Mouse (Mus musculus): ENCODE results near the gene Pcdh9. TPM values are rescaled to one million over a fixed set of nuclear protein-coding genes. Genes with fewer than 3 reads are reported as not detected.

Gene Pcdh9
- polyA plus RNA-seq, 1 experiment from 2014 or later: 71.7 TPM

DNA sequence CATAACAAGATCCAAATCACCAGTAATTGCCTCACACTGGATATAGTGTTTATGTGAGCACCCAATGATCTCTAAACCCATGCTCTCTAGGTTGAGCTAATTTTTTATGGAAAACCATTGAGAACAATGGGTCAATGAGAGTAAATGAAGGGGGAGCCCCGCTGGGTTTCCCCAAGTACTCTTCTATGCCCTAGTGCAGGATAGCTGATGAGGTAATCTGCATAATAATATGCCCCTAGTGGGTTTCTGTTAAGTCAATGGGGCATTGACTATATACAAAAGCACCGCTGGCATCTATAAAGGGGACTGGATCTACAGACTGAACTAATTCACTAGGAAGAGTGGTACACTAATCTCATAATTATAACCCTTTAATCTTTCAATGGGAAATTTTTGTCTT is 807.3 kb downstream of the Pcdh9 start:
- Histone ChIP-seq H3K4me2 (replicated peaks) (no peak overlapping the region), H3K9me3 (no peaks in the 10 kb centered on the region), H3K27me3 (peaks cover 7% of the 10 kb centered on the region; the same call in 1 of the 2 replicates), H3K27ac (replicated peaks) (no peak overlapping the region), H3K4me1 (peaks cover 11% of the 10 kb centered on the region; the same call in 1 of the 2 replicates), H3K9ac (replicated peaks) (no peak overlapping the region), H3K36me3 (no peaks in the 10 kb centered on the region), H3K4me3 (no peak overlapping the region)
- 7% methylated on average over 2 of the region's 2 CpGs for WGBS
- ATAC-seq (ENCODE audit: low FRiP score, low read depth): peak; percentile 93

DNA sequence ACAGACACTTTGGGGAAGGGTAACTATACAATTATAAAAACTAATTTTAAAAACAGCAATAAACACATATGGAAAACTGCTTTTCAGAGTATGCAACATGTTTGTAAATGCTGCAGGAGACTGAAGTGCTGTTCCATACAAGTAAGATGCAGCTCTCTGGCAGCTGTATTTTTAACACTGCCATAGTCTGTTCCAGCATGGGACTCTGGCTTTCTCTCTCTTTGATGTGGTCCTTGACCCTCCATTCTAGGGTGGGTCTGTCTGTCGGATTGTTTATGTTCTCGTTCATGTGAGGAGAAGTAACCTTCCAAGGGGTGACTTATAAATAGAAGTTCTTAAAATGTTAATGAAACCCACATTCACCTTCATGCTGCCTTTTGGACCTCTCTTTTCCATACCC is 809.6 kb downstream of the Pcdh9 start:
- Histone ChIP-seq H3K36me3 (no peaks in the 10 kb centered on the region), H3K4me2 (replicated peaks) (no peak overlapping the region), H3K4me3 (no peak overlapping the region), H3K9me3 (no peaks in the 10 kb centered on the region), H3K9ac (replicated peaks) (no peak overlapping the region), H3K27me3 (peaks cover 7% of the 10 kb centered on the region; the same call in 1 of the 2 replicates), H3K27ac (replicated peaks) (no peak overlapping the region), H3K4me1 (peaks cover 11% of the 10 kb centered on the region; the same call in 1 of the 2 replicates)
- WGBS: 18% methylated on average over 2 of the region's 2 CpGs
- ATAC-seq (ENCODE audit: low FRiP score, low read depth): no peak

DNA sequence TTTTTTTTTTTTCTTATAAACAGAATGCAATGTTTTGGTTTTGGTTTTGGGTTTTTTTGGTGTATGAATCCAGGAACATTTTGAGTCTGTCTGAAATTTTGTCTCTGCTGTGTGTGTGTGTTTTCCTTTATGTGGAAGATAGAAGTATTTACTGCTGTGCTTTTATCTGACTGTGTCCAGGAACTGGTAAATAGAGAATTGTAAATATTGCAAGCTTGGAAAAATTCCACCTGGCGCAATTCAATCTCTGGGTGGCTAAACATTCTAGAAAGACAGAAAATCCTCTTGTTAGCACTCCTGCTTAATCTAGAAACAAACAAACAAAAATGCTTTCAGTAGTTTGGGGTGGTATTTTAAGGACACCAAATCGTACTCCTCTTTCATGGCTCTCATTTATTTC is 814.7 kb downstream of the Pcdh9 start:
- no peaks in the 10 kb centered on the region for H3K4me1 ChIP-seq
- no peaks in the 10 kb centered on the region for H3K9me3 ChIP-seq
- H3K9ac ChIP-seq (replicated peaks): no peak overlapping the region
- H3K4me2 ChIP-seq (replicated peaks): no peak overlapping the region
- WGBS: 54% methylated on average over 2 of the region's 2 CpGs
- no peak for ATAC-seq (ENCODE audit: low FRiP score, low read depth)
- H3K27me3 ChIP-seq: peaks cover 7% of the 10 kb centered on the region; the same call in 1 of the 2 replicates
- no peak overlapping the region for H3K27ac ChIP-seq (replicated peaks)
- H3K4me3 ChIP-seq: no peak overlapping the region
- no peaks in the 10 kb centered on the region for H3K36me3 ChIP-seq

DNA sequence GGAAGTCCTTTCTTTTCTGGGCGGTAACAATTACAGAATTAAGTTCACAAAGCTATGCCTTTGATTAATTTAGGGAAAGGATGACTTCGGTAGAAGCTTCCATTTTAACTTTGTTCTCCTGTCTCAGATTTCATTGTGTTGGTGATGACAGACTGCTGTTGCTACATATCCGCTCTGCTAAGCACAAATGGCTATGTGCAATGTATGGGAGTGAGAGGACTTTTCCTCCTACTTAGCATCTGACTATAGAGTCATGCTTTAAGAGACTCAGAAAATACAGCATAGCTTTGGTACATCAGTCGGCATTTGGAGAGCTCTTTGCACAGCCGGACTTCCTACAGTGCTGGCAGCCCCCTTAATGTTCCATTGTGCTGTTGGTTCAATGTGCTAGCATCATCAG is 818.1 kb downstream of the Pcdh9 start:
- no peak overlapping the region for H3K4me2 ChIP-seq (replicated peaks)
- no peaks in the 10 kb centered on the region for H3K9me3 ChIP-seq
- no peak for ATAC-seq (ENCODE audit: low FRiP score, low read depth)
- 77% methylated on average over 5 of the region's 5 CpGs for WGBS
- H3K4me3 ChIP-seq: no peak overlapping the region
- H3K9ac ChIP-seq (replicated peaks): no peak overlapping the region
- no peak overlapping the region for H3K27ac ChIP-seq (replicated peaks)
- H3K36me3 ChIP-seq: no peaks in the 10 kb centered on the region
- peaks cover 14% of the 10 kb centered on the region for H3K4me1 ChIP-seq
- no peaks in the 10 kb centered on the region for H3K27me3 ChIP-seq

DNA sequence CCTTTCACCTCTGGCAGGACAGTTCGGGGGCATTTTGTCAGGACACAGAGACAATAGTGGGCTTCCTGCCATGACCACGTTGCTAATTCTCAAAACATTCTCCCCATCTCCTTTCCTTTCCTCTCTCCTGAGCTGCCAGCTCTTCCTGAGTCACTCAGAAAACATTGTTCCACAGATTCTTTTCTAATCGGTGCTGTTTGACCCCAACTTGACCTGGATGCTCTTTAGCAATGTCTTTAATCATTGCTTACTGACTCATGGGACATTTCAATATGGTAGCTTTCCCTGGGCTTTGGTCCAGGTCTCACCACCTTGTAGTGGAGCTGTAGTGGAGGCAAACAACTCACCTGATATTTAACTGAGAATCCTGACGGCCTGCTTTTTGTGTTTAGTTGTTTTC is 820.3 kb downstream of the Pcdh9 start:
- H3K4me3 ChIP-seq: no peak overlapping the region
- H3K36me3 ChIP-seq: no peaks in the 10 kb centered on the region
- H3K27me3 ChIP-seq: no peaks in the 10 kb centered on the region
- ATAC-seq (ENCODE audit: low FRiP score, low read depth): no peak
- H3K4me2 ChIP-seq (replicated peaks): no peak overlapping the region
- H3K9ac ChIP-seq (replicated peaks): no peak overlapping the region
- 51% methylated on average over 4 of the region's 4 CpGs for WGBS
- H3K9me3 ChIP-seq: no peaks in the 10 kb centered on the region
- no peak overlapping the region for H3K27ac ChIP-seq (replicated peaks)
- peaks cover 35% of the 10 kb centered on the region for H3K4me1 ChIP-seq

DNA sequence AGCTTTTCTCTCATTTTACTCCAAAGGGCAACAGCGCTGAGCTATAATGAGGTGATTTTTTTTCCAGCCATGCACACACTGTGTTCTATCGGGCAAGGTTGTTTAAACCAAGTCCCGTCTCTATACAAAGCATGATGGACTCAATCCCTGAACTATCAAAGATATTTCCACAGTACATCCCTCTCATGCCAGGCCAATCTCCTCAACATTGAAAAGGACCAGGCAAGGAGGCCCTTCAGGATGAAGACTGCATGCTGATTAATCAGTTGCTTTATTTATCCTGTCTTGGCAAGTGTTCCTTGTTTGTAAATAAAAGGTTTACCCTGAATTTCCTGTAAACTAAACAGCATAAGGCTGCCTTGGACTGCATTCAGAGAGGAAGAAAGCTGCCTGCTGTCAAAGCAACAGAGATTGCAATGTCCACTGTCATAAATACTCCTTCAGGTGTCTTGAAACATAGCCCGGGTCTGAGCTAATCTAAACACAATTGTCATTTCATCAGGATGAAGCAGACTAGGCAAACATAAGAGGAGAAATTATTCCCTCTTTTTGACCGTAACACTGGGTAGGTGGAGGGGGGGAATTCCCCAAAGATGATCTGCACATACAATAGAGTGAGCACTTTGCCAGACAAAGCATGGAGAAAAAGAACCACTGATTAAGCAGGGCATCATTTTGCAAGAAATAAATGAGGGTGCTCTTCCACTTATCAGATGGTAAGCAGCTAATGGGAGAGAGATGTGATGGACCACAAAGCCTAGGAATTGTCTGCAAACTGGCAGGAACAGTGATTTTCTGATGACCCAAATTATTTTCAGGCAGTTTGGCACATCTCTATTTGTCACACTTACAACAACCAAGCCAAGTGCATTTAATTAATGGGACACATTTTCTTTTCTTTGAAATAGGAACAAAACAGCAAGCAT is 822.8 kb downstream of the Pcdh9 start:
- Histone ChIP-seq H3K4me2 (replicated peaks) (peak overlapping the region; percentile 27), H3K4me1 (peaks cover 37% of the 10 kb centered on the region), H3K27me3 (no peaks in the 10 kb centered on the region), H3K36me3 (no peaks in the 10 kb centered on the region), H3K4me3 (no peak overlapping the region), H3K27ac (replicated peaks) (peak overlapping the region; percentile 76), H3K9ac (replicated peaks) (no peak overlapping the region), H3K9me3 (no peaks in the 10 kb centered on the region)
- ATAC-seq (ENCODE audit: low FRiP score, low read depth): peak; percentile 81
- 19% methylated on average over 5 of the region's 5 CpGs for WGBS

- Histone ChIP-seq H3K36me3 (no peaks in the 10 kb centered on the region), H3K9ac (replicated peaks) (no peak overlapping the region), H3K27ac (replicated peaks) (peak overlapping the region; percentile 76), H3K9me3 (no peaks in the 10 kb centered on the region), H3K4me3 (no peak overlapping the region), H3K27me3 (no peaks in the 10 kb centered on the region), H3K4me1 (peaks cover 37% of the 10 kb centered on the region), H3K4me2 (replicated peaks) (peak overlapping the region; percentile 27)
- peak; percentile 94 for ATAC-seq (ENCODE audit: low FRiP score, low read depth)
- WGBS: 21% methylated on average over 8 of the region's 8 CpGs
Observed at GRCm38 (mm10) chr14:93066732-93067410, 823.6 kb downstream of the Pcdh9 start.

- peaks cover 20% of the 10 kb centered on the region for H3K4me1 ChIP-seq
- no peak overlapping the region for H3K4me2 ChIP-seq (replicated peaks)
- no peaks in the 10 kb centered on the region for H3K36me3 ChIP-seq
- H3K9me3 ChIP-seq: no peaks in the 10 kb centered on the region
- no peak overlapping the region for H3K9ac ChIP-seq (replicated peaks)
- no peaks in the 10 kb centered on the region for H3K27me3 ChIP-seq
- WGBS: 80% methylated on average over 5 of the region's 5 CpGs
- no peak overlapping the region for H3K27ac ChIP-seq (replicated peaks)
- H3K4me3 ChIP-seq: no peak overlapping the region
- ATAC-seq (ENCODE audit: low FRiP score, low read depth): no peak
Observed at GRCm38 (mm10) chr14:93061824-93062620, 828.5 kb downstream of the Pcdh9 start.

GRCm38 (mm10) chr14:93058799-93059198 is 831.7 kb downstream of the Pcdh9 start:
- Histone ChIP-seq H3K4me1 (no peaks in the 10 kb centered on the region), H3K4me2 (replicated peaks) (no peak overlapping the region), H3K4me3 (no peak overlapping the region), H3K9ac (replicated peaks) (no peak overlapping the region), H3K9me3 (no peaks in the 10 kb centered on the region), H3K36me3 (no peaks in the 10 kb centered on the region), H3K27me3 (no peaks in the 10 kb centered on the region), H3K27ac (replicated peaks) (no peak overlapping the region)
- no peak for ATAC-seq (ENCODE audit: low FRiP score, low read depth)
- 91% methylated on average over 6 of the region's 6 CpGs for WGBS

DNA sequence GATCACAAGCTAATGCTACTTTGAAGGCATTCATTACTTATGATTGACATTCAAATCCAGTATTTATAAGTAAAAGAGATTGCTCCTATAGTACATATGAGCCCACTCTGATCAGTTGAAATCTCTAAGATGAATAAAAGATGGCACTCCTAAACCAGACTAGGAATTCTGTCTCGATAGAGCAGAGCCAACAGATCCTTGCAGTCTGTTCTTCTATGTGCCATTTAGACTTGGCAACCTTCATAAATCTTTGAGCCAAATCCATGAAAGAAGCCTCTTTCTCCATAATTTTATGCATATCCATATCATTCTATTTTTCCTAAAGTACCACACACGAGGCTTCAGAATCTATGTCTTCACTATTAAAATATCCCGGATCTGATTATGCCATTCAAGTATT is 834.5 kb downstream of the Pcdh9 start:
- Histone ChIP-seq H3K27me3 (no peaks in the 10 kb centered on the region), H3K4me3 (no peak overlapping the region), H3K4me2 (replicated peaks) (no peak overlapping the region), H3K27ac (replicated peaks) (no peak overlapping the region), H3K9ac (replicated peaks) (no peak overlapping the region), H3K9me3 (no peaks in the 10 kb centered on the region), H3K36me3 (no peaks in the 10 kb centered on the region), H3K4me1 (no peaks in the 10 kb centered on the region)
- WGBS: 85% methylated on average over 3 of the region's 3 CpGs
- no peak for ATAC-seq (ENCODE audit: low FRiP score, low read depth)

GRCm38 (mm10) chr14:93040591-93040990 is 849.9 kb downstream of the Pcdh9 start:
- Histone ChIP-seq H3K9me3 (no peaks in the 10 kb centered on the region), H3K27ac (replicated peaks) (no peak overlapping the region), H3K36me3 (no peaks in the 10 kb centered on the region), H3K4me1 (peaks cover 6% of the 10 kb centered on the region; the same call in 1 of the 2 replicates), H3K9ac (replicated peaks) (no peak overlapping the region), H3K4me3 (no peak overlapping the region), H3K4me2 (replicated peaks) (no peak overlapping the region), H3K27me3 (no peaks in the 10 kb centered on the region)
- 87% methylated on average over 6 of the region's 6 CpGs for WGBS
- no peak for ATAC-seq (ENCODE audit: low FRiP score, low read depth)

Data from midbrain, embryonic 12.5 days (tissue).